Mouse (Mus musculus) intestine, postnatal 0 days (tissue): ENCODE data around the gene Tbxa2r. TPM values are rescaled to one million over a fixed set of nuclear protein-coding genes. Genes with fewer than 3 reads are reported as not detected.
A peak's percentile ranks its signal among the peaks of the same experiment; 100 is the strongest.

Experiments used
- ATAC-seq: fragments of 200-750 bp; cut with Nextera tagmentation; 2 replicates; pipeline ENCODE4 v1.8.0; 2017; ENCODE audit warnings: mild to moderate bottlenecking, moderate TSS enrichment, moderate library complexity
- H3K27ac ChIP-seq: fragments of 300-500 bp; sonication (generic); 2 replicates; pipeline ENCODE4 v1.5.1; 2014; ENCODE audit warnings: mild to moderate bottlenecking, low read depth, low read length, moderate library complexity
- H3K27me3 ChIP-seq: fragments of 300-500 bp; sonication (generic); replicated peaks from 2 replicates; pipeline ENCODE4 v1.6.1; 2014; ENCODE audit warnings: low read length, mixed read lengths; ENCODE audit not compliant: control insufficient read depth, insufficient read depth
- H3K36me3 ChIP-seq: fragments of 300-500 bp; sonication (generic); 2 replicates; pipeline ENCODE4 v1.6.1; 2014; ENCODE audit warnings: mild to moderate bottlenecking, moderate library complexity; ENCODE audit not compliant: control insufficient read depth, insufficient read depth
- H3K4me1 ChIP-seq: fragments of 300-500 bp; sonication (generic); replicated peaks from 2 replicates; pipeline ENCODE4 v1.6.1; 2014; ENCODE audit warnings: antibody characterized with exemption, low read length, mixed read lengths; ENCODE audit not compliant: control insufficient read depth, insufficient read depth
- H3K4me2 ChIP-seq: fragments of 300-500 bp; sonication (generic); replicated peaks from 2 replicates; pipeline ENCODE4 v1.6.1; 2014; ENCODE audit warnings: low read depth, mild to moderate bottlenecking, moderate library complexity
- H3K4me3 ChIP-seq: fragments of 300-500 bp; sonication (generic); 2 replicates; pipeline ENCODE4 v1.5.1; 2014; ENCODE audit warnings: low read depth, low read length
- H3K9ac ChIP-seq: fragments of 300-500 bp; sonication (generic); 2 replicates; pipeline ENCODE4 v1.6.1; 2014; ENCODE audit warnings: mild to moderate bottlenecking, low read depth, low read length
- H3K9me3 ChIP-seq: fragments of 300-500 bp; sonication (generic); 2 replicates; pipeline ENCODE4 v1.6.1; 2016; ENCODE audit warnings: mixed run types; ENCODE audit not compliant: control insufficient read depth
- CTCF ChIP-seq: sonication (generic); IDR thresholded peaks from 2 replicates; pipeline ENCODE4 v1.5.1; 2016; ENCODE audit warnings: low read depth, mild to moderate bottlenecking, control low read depth, antibody characterized with exemption, moderate library complexity
- WGBS: fragments of 180-500 bp; shearing (Covaris S2); extraction: QIAGEN DNeasy Blood & Tissue Kit; methylation state at CpG from one replicate; pipeline ENCODE4 v1.1.7; 2014; 5-methylcytosine and 5-hydroxymethylcytosine counted together
- polyA plus RNA-seq: library from polyadenylated mRNA; unstranded; fragments of >200 nt; fragmentation: Nextera tagmentation; extraction: Ambion mirVana; gene quantifications from 2 replicates; pipeline ENCODE4 v1.2.1, GENCODE M21; 2015

Gene Tbxa2r
- polyA plus RNA-seq, 1 experiment from 2014 or later = 9.8 TPM

- TF ChIP-seq CTCF = no peak
- H3K27ac ChIP-seq = no peak overlapping the region
- H3K9ac ChIP-seq = no peak overlapping the region
- H3K4me3 ChIP-seq = no peak overlapping the region
- peaks cover 13% of the 10 kb centered on the region; the same call in 1 of the 2 replicates for H3K36me3 ChIP-seq
- H3K27me3 ChIP-seq = no peaks in the 10 kb centered on the region
- no peaks in the 10 kb centered on the region for H3K4me1 ChIP-seq
- 0 out of 2 replicates have a peak overlapping the region, but pooled peaks have one; percentile 21 for H3K4me2 ChIP-seq
- no peaks in the 10 kb centered on the region for H3K9me3 ChIP-seq
- no peak for ATAC-seq
- 12% methylated on average over 9 of the region's 9 CpGs for WGBS
Measured at GRCm38 (mm10) chr10:81351678-81352291, 23.3 kb downstream of the Tbxa2r start.

DNA sequence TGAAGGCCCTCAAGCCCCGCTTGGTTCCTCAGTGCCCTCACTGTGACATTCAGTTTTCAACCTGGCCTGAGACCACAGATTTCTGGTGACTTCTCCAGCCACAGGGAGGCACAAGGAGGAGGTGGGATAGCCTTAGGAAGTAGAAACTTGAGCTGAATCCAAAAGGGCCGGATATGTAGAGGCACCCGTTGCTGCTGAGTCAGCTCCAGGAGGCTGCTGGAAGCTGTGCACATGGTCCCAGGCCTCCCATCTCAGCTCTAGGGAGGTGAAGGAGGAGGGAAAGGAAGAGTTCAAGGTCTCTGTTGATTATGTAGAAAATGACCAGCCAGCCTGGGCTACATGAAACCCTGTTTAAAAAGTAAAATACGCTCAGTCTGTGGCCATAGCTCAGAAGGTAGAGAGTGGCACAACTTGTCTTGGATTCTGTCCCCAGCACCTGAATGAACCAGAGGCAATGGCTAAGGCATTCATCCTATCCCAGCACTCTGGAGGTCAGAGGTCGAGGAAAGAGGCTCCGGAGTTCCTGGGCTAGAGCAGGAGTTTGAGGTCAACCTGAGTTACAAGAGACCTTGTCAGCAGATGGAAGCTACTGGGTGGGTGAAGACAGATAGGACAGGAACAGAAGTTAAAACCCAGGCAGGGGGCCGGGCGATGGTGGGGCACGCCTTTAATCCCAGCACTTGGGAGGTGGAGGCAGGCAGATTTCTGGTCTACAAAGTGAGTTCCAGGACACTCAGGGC, 26.4 kb downstream of the Tbxa2r start:
- Histone ChIP-seq H3K4me2 (no peak overlapping the region), H3K36me3 (no peaks in the 10 kb centered on the region), H3K4me1 (peaks cover 6% of the 10 kb centered on the region; the same call in 1 of the 2 replicates), H3K27me3 (no peaks in the 10 kb centered on the region), H3K27ac (no peak overlapping the region; the same call in 1 of the 2 replicates), H3K4me3 (no peak overlapping the region), H3K9ac (no peak overlapping the region), H3K9me3 (no peaks in the 10 kb centered on the region)
- TF ChIP-seq CTCF = no peak
- 69% methylated on average over 9 of the region's 9 CpGs for WGBS
- no peak for ATAC-seq

DNA sequence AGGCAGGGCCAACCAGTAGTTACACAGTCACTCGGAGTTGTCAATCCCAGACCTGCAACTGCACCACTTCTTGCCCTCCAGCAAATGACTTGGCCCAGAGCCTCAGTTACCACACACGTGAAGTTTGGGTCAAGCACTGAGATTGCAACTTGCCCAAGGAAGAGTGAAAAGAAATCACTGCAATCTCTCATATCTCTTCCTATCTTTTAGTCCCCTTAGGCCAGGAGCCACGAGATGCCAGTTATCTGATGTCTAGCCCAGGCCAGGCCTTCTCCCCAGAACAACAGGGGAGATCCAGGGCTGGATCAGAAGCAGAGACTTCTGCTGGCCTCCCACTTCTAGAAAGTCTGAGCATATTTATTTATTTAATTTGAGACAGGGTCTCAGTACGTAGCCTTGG, 27.0 kb downstream of the Tbxa2r start:
- Histone ChIP-seq H3K27ac (no peak overlapping the region), H3K4me2 (no peak overlapping the region), H3K9ac (no peak overlapping the region), H3K36me3 (no peaks in the 10 kb centered on the region), H3K9me3 (no peaks in the 10 kb centered on the region), H3K4me3 (no peak overlapping the region), H3K27me3 (no peaks in the 10 kb centered on the region), H3K4me1 (peaks cover 6% of the 10 kb centered on the region; the same call in 1 of the 2 replicates)
- no peak for TF ChIP-seq CTCF
- 91% methylated on average over 4 of the region's 4 CpGs for WGBS
- ATAC-seq = no peak

DNA sequence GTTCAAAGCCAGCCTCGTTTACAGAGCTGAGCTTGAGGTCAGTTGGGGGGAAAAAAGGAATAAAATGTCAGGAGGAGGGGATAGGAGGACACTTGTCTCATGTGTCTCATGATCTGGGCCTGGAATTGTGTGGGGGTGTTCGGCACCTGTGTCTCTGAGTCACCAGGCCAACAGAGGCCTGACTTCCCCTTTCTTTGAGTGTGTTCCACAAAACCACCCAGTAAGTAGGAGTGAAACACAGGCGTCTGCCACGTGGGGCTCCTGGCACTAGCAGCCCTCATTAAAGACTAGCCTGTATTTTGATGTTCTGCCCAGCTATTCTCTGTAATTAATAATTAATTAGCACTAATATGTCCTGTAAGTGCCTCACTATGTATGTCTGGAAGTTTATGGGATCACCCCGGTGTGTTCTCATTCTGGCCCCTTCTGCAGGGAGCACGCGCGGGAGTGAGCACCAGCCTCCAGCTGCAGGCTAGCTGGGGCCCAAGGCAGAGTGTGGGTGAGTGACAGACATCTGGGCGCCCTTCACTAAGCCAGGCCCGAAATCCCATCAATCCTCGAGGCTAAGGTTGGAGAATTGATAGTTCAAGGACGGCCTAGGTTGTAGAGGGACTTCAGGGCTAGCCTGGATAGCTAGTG, 27.9 kb downstream of the Tbxa2r start:
- no peak for ATAC-seq
- no peak for TF ChIP-seq CTCF
- Histone ChIP-seq H3K27me3 (no peaks in the 10 kb centered on the region), H3K9me3 (no peaks in the 10 kb centered on the region), H3K9ac (peak overlapping the region; percentile 78; the same call in 1 of the 2 replicates), H3K36me3 (peaks cover 3% of the 10 kb centered on the region; the same call in 1 of the 2 replicates), H3K4me3 (peak overlapping the region; percentile 78), H3K27ac (no peak overlapping the region), H3K4me2 (peak overlapping the region; percentile 95), H3K4me1 (peaks cover 6% of the 10 kb centered on the region; the same call in 1 of the 2 replicates)
- 34% methylated on average over 12 of the region's 12 CpGs for WGBS

GRCm38 (mm10) chr10:81356991-81357844, 28.7 kb downstream of the Tbxa2r start, which contains the start of gene Mfsd12:
Gene Mfsd12 (plus strand): TSS chr10:81357491.
- peak; percentile 78 for ATAC-seq
- 2% methylated on average over 73 of the region's 79 CpGs for WGBS
- Histone ChIP-seq H3K36me3 (peaks cover 9% of the 10 kb centered on the region; the same call in 1 of the 2 replicates), H3K4me1 (peaks cover 9% of the 10 kb centered on the region), H3K9me3 (no peaks in the 10 kb centered on the region), H3K9ac (peak within 1 kb of the TSS; percentile 78), H3K4me3 (peak within 1 kb of the TSS; percentile 78), H3K27me3 (no peaks in the 10 kb centered on the region), H3K4me2 (peak within 1 kb of the TSS; percentile 95), H3K27ac (peak within 1 kb of the TSS; percentile 87)
- no peak for TF ChIP-seq CTCF
